Mouse (Mus musculus): Measurements from ENCODE around the gene Nfyc. TPM values are rescaled to one million over a fixed set of nuclear protein-coding genes. Genes with fewer than 3 reads are reported as not detected.

Nfyc gene
- total and polyA plus RNA-seq, 3 experiments = 39.5 to 178 (median 64.8) TPM

GRCm38 (mm10) chr4:120755801-120756200, 75.6 kb downstream of the Nfyc start:
- Histone ChIP-seq H3K4me3 (ENCODE audit: control insufficient read depth in 1 of 2, insufficient read depth in 1 of 2, low read depth in 2 of 2, low read length in 2 of 2) (no peak overlapping the region), H3K27me3 (ENCODE audit: control insufficient read depth in 1 of 2, insufficient read depth in 2 of 2, low read length in 2 of 2) (no peaks in the 10 kb centered on the region), H3K79me2 (ENCODE audit: control insufficient read depth, insufficient read depth, low read length, poor library complexity) (no peaks in the 10 kb centered on the region), H3K4me1 (ENCODE audit: control insufficient read depth in 1 of 2, insufficient read depth in 2 of 2, low read length in 2 of 2) (no peaks in the 10 kb centered on the region; a peak in 1 of 4 replicates), H3K27ac (ENCODE audit: control insufficient read depth, low read depth, low read length) (no peak overlapping the region), H3K9me3 (replicated peaks; ENCODE audit: insufficient read depth, low read length) (no peaks in the 10 kb centered on the region), H3K36me3 (ENCODE audit: control insufficient read depth in 1 of 2, insufficient read depth in 2 of 2, low read length in 2 of 2) (no peaks in the 10 kb centered on the region), H3K9ac (ENCODE audit: control insufficient read depth, low read depth, low read length, poor library complexity, severe bottlenecking) (no peak overlapping the region)
- no peak for DNase-seq (ENCODE audit: low read depth, low spot score)
- TF ChIP-seq MXI1 (IDR thresholded peaks at IDR 0.05; ENCODE audit: low read depth, low read length) (no peak), NRF1 (IDR thresholded peaks at IDR 0.05; ENCODE audit: insufficient read depth, low read depth, low read length, poor library complexity, severe bottlenecking) (no peak), TCF12 (IDR thresholded peaks at IDR 0.05; ENCODE audit: low read depth, low read length) (no peak), RCOR1 (IDR thresholded peaks at IDR 0.05; ENCODE audit: low read depth, low read length) (no peak), HCFC1 (IDR thresholded peaks at IDR 0.05; ENCODE audit: low read depth, low read length) (no peak), MAFK (IDR thresholded peaks at IDR 0.05; ENCODE audit: borderline replicate concordance, low read depth, low read length) (no peak), MYC (IDR thresholded peaks at IDR 0.05; ENCODE audit: low read depth, low read length) (no peak), JUND (IDR thresholded peaks at IDR 0.05; ENCODE audit: low read depth, low read length) (no peak)

GRCm38 (mm10) chr4:120755299-120755698, 76.1 kb downstream of the Nfyc start:
- Histone ChIP-seq H3K9me3 (replicated peaks; ENCODE audit: insufficient read depth, low read length) (no peaks in the 10 kb centered on the region), H3K27ac (ENCODE audit: control insufficient read depth, low read depth, low read length) (no peak overlapping the region), H3K4me1 (ENCODE audit: control insufficient read depth in 1 of 2, insufficient read depth in 2 of 2, low read length in 2 of 2) (no peaks in the 10 kb centered on the region; a peak in 1 of 4 replicates), H3K4me3 (ENCODE audit: control insufficient read depth in 1 of 2, insufficient read depth in 1 of 2, low read depth in 2 of 2, low read length in 2 of 2) (no peak overlapping the region), H3K9ac (ENCODE audit: control insufficient read depth, low read depth, low read length, poor library complexity, severe bottlenecking) (no peak overlapping the region), H3K27me3 (ENCODE audit: control insufficient read depth in 1 of 2, insufficient read depth in 2 of 2, low read length in 2 of 2) (no peaks in the 10 kb centered on the region), H3K36me3 (ENCODE audit: control insufficient read depth in 1 of 2, insufficient read depth in 2 of 2, low read length in 2 of 2) (no peaks in the 10 kb centered on the region), H3K79me2 (ENCODE audit: control insufficient read depth, insufficient read depth, low read length, poor library complexity) (no peaks in the 10 kb centered on the region)
- no peak for TF ChIP-seq POLR2A (IDR thresholded peaks at IDR 0.05; ENCODE audit: control insufficient read depth in 1 of 2, insufficient read depth in 1 of 2, low read depth in 1 of 2, low read length in 2 of 2, poor library complexity in 1 of 2)
- peak; percentile 83 to 92 (median 87) for TF ChIP-seq CTCF (IDR thresholded peaks at IDR 0.05 in 2 of 3, conservative IDR thresholded peaks at IDR 0.05 in 1 of 3; ENCODE audit: control insufficient read depth in 1 of 3, insufficient read depth in 1 of 3, low read depth in 2 of 3, low read length in 3 of 3, poor library complexity in 1 of 3, severe bottlenecking in 1 of 3)
- no peak for TF ChIP-seq MAFK (IDR thresholded peaks at IDR 0.05; ENCODE audit: borderline replicate concordance, low read depth, low read length)
- no peak for TF ChIP-seq ETS1 (IDR thresholded peaks at IDR 0.05; ENCODE audit: low read depth, low read length)
- TF ChIP-seq TBP (IDR thresholded peaks at IDR 0.05; ENCODE audit: low read depth, low read length) = no peak
- TF ChIP-seq ZC3H11A (IDR thresholded peaks at IDR 0.05; ENCODE audit: low read depth, low read length) = peak; percentile 60
- no peak for TF ChIP-seq MAZ (IDR thresholded peaks at IDR 0.05; ENCODE audit: low read depth, low read length)
- no peak for TF ChIP-seq MEF2A (IDR thresholded peaks at IDR 0.05; ENCODE audit: extremely low read depth, insufficient replicate concordance, low read depth, low read length, poor library complexity, severe bottlenecking)
- TF ChIP-seq ZNF384 (IDR thresholded peaks at IDR 0.05; ENCODE audit: low read depth, low read length) = no peak
- no peak for TF ChIP-seq POLR2AphosphoS5 (IDR thresholded peaks at IDR 0.05; ENCODE audit: borderline replicate concordance, low read depth, low read length)
- TF ChIP-seq SMC3 (IDR thresholded peaks at IDR 0.05; ENCODE audit: low read depth, low read length) = peak; percentile 89
- no peak for TF ChIP-seq USF2 (IDR thresholded peaks at IDR 0.05; ENCODE audit: borderline replicate concordance in 1 of 2, insufficient read depth in 1 of 2, low read depth in 1 of 2, low read length in 2 of 2)
- TF ChIP-seq EP300 (IDR thresholded peaks at IDR 0.05; ENCODE audit: low read depth in 1 of 2, low read length in 2 of 2) = no peak
- TF ChIP-seq MYC (IDR thresholded peaks at IDR 0.05; ENCODE audit: low read depth, low read length) = no peak
- TF ChIP-seq MAX (IDR thresholded peaks at IDR 0.05; ENCODE audit: low read length) = no peak
- peak; percentile 64 for TF ChIP-seq RAD21 (IDR thresholded peaks at IDR 0.05; ENCODE audit: low read depth, low read length)
- no peak for TF ChIP-seq GABPA (IDR thresholded peaks at IDR 0.05; ENCODE audit: low read depth, low read length)
- peak; percentile 70 for DNase-seq (ENCODE audit: low read depth, low spot score)

Data from MEL (cell line).